Mouse (Mus musculus) intestine, embryonic 15.5 days (tissue): ENCODE measurements around the gene Gm9964. TPM values are rescaled to one million over a fixed set of nuclear protein-coding genes. Genes with fewer than 3 reads are reported as not detected.
"Not testable (repeated sequence)": the region's sequence is repeated elsewhere in the genome, so short reads cannot be mapped to it uniquely, and the experiment has no call there.

Source experiments
- ATAC-seq: fragments of 200-750 bp; cut with Nextera tagmentation; 2 replicates; pipeline ENCODE4 v1.8.0; 2017; ENCODE audit warnings: moderate TSS enrichment, moderate library complexity
- H3K27ac ChIP-seq: fragments of 300-500 bp; sonication (generic); 2 replicates; pipeline ENCODE4 v1.5.1; 2015; ENCODE audit warnings: mild to moderate bottlenecking, inconsistent platforms
- H3K27me3 ChIP-seq: fragments of 300-500 bp; sonication (generic); replicated peaks from 2 replicates; pipeline ENCODE4 v1.6.1; 2015; ENCODE audit warnings: inconsistent platforms
- H3K36me3 ChIP-seq: fragments of 300-500 bp; sonication (generic); 2 replicates; pipeline ENCODE4 v1.6.1; 2015; ENCODE audit warnings: inconsistent platforms
- H3K4me1 ChIP-seq: fragments of 300-500 bp; sonication (generic); replicated peaks from 2 replicates; pipeline ENCODE4 v1.6.1; 2015; ENCODE audit warnings: inconsistent platforms
- H3K4me2 ChIP-seq: fragments of 300-500 bp; sonication (generic); replicated peaks from 2 replicates; pipeline ENCODE4 v1.6.1; 2015; ENCODE audit warnings: mild to moderate bottlenecking, inconsistent platforms
- H3K4me3 ChIP-seq: fragments of 300-500 bp; sonication (generic); replicated peaks from 2 replicates; pipeline ENCODE4 v1.5.1; 2015; ENCODE audit warnings: inconsistent platforms
- H3K9ac ChIP-seq: fragments of 300-500 bp; sonication (generic); 2 replicates; pipeline ENCODE4 v1.6.1; 2015; ENCODE audit warnings: inconsistent platforms
- H3K9me3 ChIP-seq: fragments of 300-500 bp; sonication (generic); 2 replicates; pipeline ENCODE4 v1.6.1; 2016; ENCODE audit warnings: inconsistent platforms
- WGBS: fragments of 180-500 bp; shearing (Covaris S2); methylation state at CpG from one replicate; pipeline ENCODE4 v1.1.7; 2015; 5-methylcytosine and 5-hydroxymethylcytosine counted together
- polyA plus RNA-seq: library from polyadenylated mRNA; unstranded; fragments of >200 nt; fragmentation: Nextera tagmentation; extraction: Ambion mirVana; gene quantifications from 2 replicates; pipeline ENCODE4 v1.2.1, GENCODE M21; 2015

Gm9964 gene
- polyA plus RNA-seq, 1 experiment from 2014 or later: not detected

GRCm38 (mm10) chr11:79319807-79320206, 23.1 kb upstream of the Gm9964 start:
- H3K36me3 ChIP-seq: no peaks in the 10 kb centered on the region
- ATAC-seq: no peak
- no peak overlapping the region for H3K4me2 ChIP-seq
- no peak overlapping the region for H3K27ac ChIP-seq
- no peaks in the 10 kb centered on the region for H3K27me3 ChIP-seq
- H3K9ac ChIP-seq: no peak overlapping the region
- H3K4me1 ChIP-seq: no peaks in the 10 kb centered on the region
- 45% methylated on average over 7 of the region's 7 CpGs for WGBS
- no peaks in the 10 kb centered on the region for H3K9me3 ChIP-seq
- no peak overlapping the region for H3K4me3 ChIP-seq

- WGBS: 84% methylated on average over 8 of the region's 8 CpGs
- no peak for ATAC-seq
- H3K9ac ChIP-seq: no peak overlapping the region
- H3K27ac ChIP-seq: no peak overlapping the region
- H3K4me2 ChIP-seq: no peak overlapping the region
- no peaks in the 10 kb centered on the region for H3K36me3 ChIP-seq
- no peaks in the 10 kb centered on the region for H3K4me1 ChIP-seq
- no peak overlapping the region for H3K4me3 ChIP-seq
- H3K9me3 ChIP-seq: no peaks in the 10 kb centered on the region
- H3K27me3 ChIP-seq: no peaks in the 10 kb centered on the region
Observed at GRCm38 (mm10) chr11:79316807-79317345, 20.2 kb upstream of the Gm9964 start.

GRCm38 (mm10) chr11:79310467-79310866, 13.8 kb upstream of the Gm9964 start:
- Histone ChIP-seq H3K9me3 (no peaks in the 10 kb centered on the region), H3K9ac (no peak overlapping the region), H3K36me3 (no peaks in the 10 kb centered on the region), H3K4me3 (no peak overlapping the region), H3K27ac (no peak overlapping the region), H3K4me2 (no peak overlapping the region), H3K4me1 (peaks cover 20% of the 10 kb centered on the region), H3K27me3 (no peaks in the 10 kb centered on the region)
- 82% methylated on average over 5 of the region's 5 CpGs for WGBS
- ATAC-seq: no peak

- H3K4me2 ChIP-seq: no peak overlapping the region
- H3K27ac ChIP-seq: peak overlapping the region; percentile 81; the same call in 1 of the 2 replicates
- H3K4me3 ChIP-seq: no peak overlapping the region
- H3K27me3 ChIP-seq: no peaks in the 10 kb centered on the region
- no peaks in the 10 kb centered on the region for H3K9me3 ChIP-seq
- WGBS: 64% methylated on average over 9 of the region's 9 CpGs
- peaks cover 20% of the 10 kb centered on the region for H3K4me1 ChIP-seq
- H3K36me3 ChIP-seq: no peaks in the 10 kb centered on the region
- no peak overlapping the region for H3K9ac ChIP-seq
- no peak for ATAC-seq
Observed at GRCm38 (mm10) chr11:79307560-79308200, 11.0 kb upstream of the Gm9964 start.

GRCm38 (mm10) chr11:79306996-79307395, 10.3 kb upstream of the Gm9964 start:
- no peaks in the 10 kb centered on the region for H3K27me3 ChIP-seq
- peaks cover 20% of the 10 kb centered on the region for H3K4me1 ChIP-seq
- peak; percentile 70 for ATAC-seq
- H3K36me3 ChIP-seq: no peaks in the 10 kb centered on the region
- H3K9ac ChIP-seq: no peak overlapping the region
- peak overlapping the region; percentile 81 for H3K27ac ChIP-seq
- H3K4me3 ChIP-seq: no peak overlapping the region
- H3K9me3 ChIP-seq: no peaks in the 10 kb centered on the region
- no peak overlapping the region for H3K4me2 ChIP-seq
- WGBS: 18% methylated on average over 10 of the region's 10 CpGs

- ATAC-seq: peak; percentile 54; the same call in 1 of the 2 replicates
- Histone ChIP-seq H3K36me3 (no peaks in the 10 kb centered on the region), H3K27me3 (no peaks in the 10 kb centered on the region), H3K4me1 (peaks cover 20% of the 10 kb centered on the region), H3K9me3 (no peaks in the 10 kb centered on the region), H3K4me2 (no peak overlapping the region), H3K27ac (peak overlapping the region; percentile 81), H3K4me3 (no peak overlapping the region), H3K9ac (no peak overlapping the region)
- 33% methylated on average over 7 of the region's 7 CpGs for WGBS
Observed at GRCm38 (mm10) chr11:79306510-79306909, 9.8 kb upstream of the Gm9964 start.

GRCm38 (mm10) chr11:79305697-79306340, 9.1 kb upstream of the Gm9964 start:
- H3K27me3 ChIP-seq: no peaks in the 10 kb centered on the region
- H3K4me1 ChIP-seq: peaks cover 20% of the 10 kb centered on the region
- peak overlapping the region; percentile 81 for H3K27ac ChIP-seq
- no peaks in the 10 kb centered on the region for H3K9me3 ChIP-seq
- no peaks in the 10 kb centered on the region for H3K36me3 ChIP-seq
- ATAC-seq: no peak
- no peak overlapping the region for H3K9ac ChIP-seq
- WGBS: 60% methylated on average over 9 of the region's 9 CpGs
- H3K4me2 ChIP-seq: no peak overlapping the region
- H3K4me3 ChIP-seq: no peak overlapping the region

- not testable (repeated sequence) for H3K9ac ChIP-seq, H3K27me3 ChIP-seq, H3K4me2 ChIP-seq, H3K9me3 ChIP-seq, H3K4me3 ChIP-seq, H3K27ac ChIP-seq, H3K36me3 ChIP-seq, ATAC-seq
- 80% methylated on average over 4 of the region's 4 CpGs for WGBS
- H3K4me1 ChIP-seq: peaks cover 20% of the 10 kb centered on the region
Observed at GRCm38 (mm10) chr11:79304245-79304644, 7.5 kb upstream of the Gm9964 start.

- Histone ChIP-seq H3K9me3 (no peaks in the 10 kb centered on the region), H3K27me3 (no peaks in the 10 kb centered on the region), H3K27ac (no peak overlapping the region), H3K9ac (no peak overlapping the region), H3K36me3 (no peaks in the 10 kb centered on the region), H3K4me2 (no peak overlapping the region), H3K4me1 (peaks cover 20% of the 10 kb centered on the region), H3K4me3 (no peak overlapping the region)
- no peak for ATAC-seq
- WGBS: 72% methylated on average over 6 of the region's 6 CpGs
Observed at GRCm38 (mm10) chr11:79303109-79303508, 6.4 kb upstream of the Gm9964 start.

- Histone ChIP-seq H3K4me2 (no peak overlapping the region), H3K9me3 (no peaks in the 10 kb centered on the region), H3K36me3 (no peaks in the 10 kb centered on the region), H3K27ac (no peak overlapping the region), H3K27me3 (no peaks in the 10 kb centered on the region), H3K9ac (no peak overlapping the region), H3K4me1 (no peaks in the 10 kb centered on the region), H3K4me3 (no peak overlapping the region)
- ATAC-seq: no peak
- WGBS: 75% methylated on average over 9 of the region's 9 CpGs
Observed at GRCm38 (mm10) chr11:79299719-79300431, 3.2 kb upstream of the Gm9964 start.

- Histone ChIP-seq H3K4me1 (0 out of 2 replicates have a peak, but pooled peaks cover 3% of the 10 kb centered on the region), H3K27me3 (no peaks in the 10 kb centered on the region), H3K9ac (no peak overlapping the region), H3K36me3 (no peaks in the 10 kb centered on the region), H3K27ac (peak overlapping the region; percentile 42; the same call in 1 of the 2 replicates), H3K4me3 (no peak overlapping the region), H3K9me3 (no peaks in the 10 kb centered on the region), H3K4me2 (no peak overlapping the region)
- peak; percentile 35; the same call in 1 of the 2 replicates for ATAC-seq
- 46% methylated on average over 1 of the region's 1 CpGs for WGBS
Observed at GRCm38 (mm10) chr11:79296167-79296566, 539 bp downstream of the Gm9964 start.

- H3K4me2 ChIP-seq: 0 out of 2 replicates have a peak overlapping the region, but pooled peaks have one; percentile 8
- no peaks in the 10 kb centered on the region for H3K36me3 ChIP-seq
- peak; percentile 89 for ATAC-seq
- H3K27me3 ChIP-seq: no peaks in the 10 kb centered on the region
- H3K9me3 ChIP-seq: no peaks in the 10 kb centered on the region
- no peak overlapping the region for H3K9ac ChIP-seq
- H3K4me1 ChIP-seq: 0 out of 2 replicates have a peak, but pooled peaks cover 3% of the 10 kb centered on the region
- WGBS: 32% methylated on average over 1 of the region's 1 CpGs
- H3K4me3 ChIP-seq: no peak overlapping the region
- H3K27ac ChIP-seq: peak overlapping the region; percentile 69
Observed at GRCm38 (mm10) chr11:79293971-79294370, 2.7 kb downstream of the Gm9964 start.
